Mouse (Mus musculus) A20 (cell line): ENCODE measurements around the gene Moxd2.

ENCODE experiments used
- DNase-seq: peaks from one replicate; pipeline ENCODE4 v3.0.0-alpha.2; 2011; ENCODE audit warnings: low read depth, low spot score

The Moxd2 gene

GRCm38 (mm10) chr6:40887394-40887793 lies at the start of gene Moxd2:
TSS of gene Moxd2 (minus strand) at chr6:40887494.
- no peak for DNase-seq

DNA sequence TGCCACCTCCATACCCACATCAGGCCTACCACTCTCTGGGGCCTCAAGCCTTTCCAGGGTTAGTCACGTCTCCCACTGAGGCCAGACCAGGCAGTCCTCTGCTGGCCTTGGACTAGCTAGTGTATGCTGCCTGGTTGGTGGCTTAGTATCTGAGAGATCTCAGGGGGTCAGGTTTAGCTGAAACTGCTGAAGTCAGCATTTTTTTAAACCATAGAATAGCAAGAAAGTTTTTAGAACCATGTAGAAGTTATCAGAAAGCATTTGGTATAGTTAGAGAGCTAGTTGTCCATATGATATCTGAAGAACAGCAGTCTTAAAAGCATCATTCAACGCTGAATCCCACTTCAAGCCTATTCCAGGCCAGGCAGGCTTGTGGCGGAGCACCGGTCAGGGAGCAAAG lies 32.7 kb upstream of the Moxd2 start:
- DNase-seq, result no peak

- no peak for DNase-seq
These were observed 13.0 kb upstream of the Moxd2 start, which contains the start of gene Prss58 for GRCm38 (mm10) chr6:40900287-40900686. TSS of gene Prss58 (minus strand) at chr6:40900387.

- no peak for DNase-seq
These were observed 7.4 kb upstream of the Moxd2 start for GRCm38 (mm10) chr6:40894716-40895115.

- peak; percentile 4 for DNase-seq
These were observed 6.3 kb upstream of the Moxd2 start for GRCm38 (mm10) chr6:40893577-40893976.

GRCm38 (mm10) chr6:40891754-40892153 lies 4.5 kb upstream of the Moxd2 start:
- no peak for DNase-seq

GRCm38 (mm10) chr6:40890973-40891372 lies 3.7 kb upstream of the Moxd2 start:
- no peak for DNase-seq

DNA sequence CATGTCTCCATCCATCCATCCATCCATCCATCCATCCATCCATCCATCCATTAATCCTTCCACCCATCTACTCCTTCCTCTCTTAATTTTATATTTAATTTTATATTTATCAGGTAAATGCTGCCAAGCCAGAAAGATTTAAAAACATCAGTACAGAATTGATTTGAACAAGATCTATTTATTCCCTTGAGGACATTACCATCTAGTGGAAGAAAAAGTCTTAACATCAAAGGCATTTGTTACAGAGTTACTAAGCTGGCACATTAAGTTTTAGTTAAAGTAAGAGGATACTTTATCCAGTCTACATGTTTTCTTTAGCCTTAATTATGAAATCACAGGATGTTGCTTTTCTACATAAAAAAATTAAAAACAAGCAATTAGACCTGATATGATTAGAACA lies 42.0 kb downstream of the Moxd2 start:
- no peak for DNase-seq
